ENCODE assay signal across 8 mouse cellular contexts in genomic region chrX:169994866-169995711, GRCm38 (mm10). TPM values are rescaled to one million over a fixed set of nuclear protein-coding genes. Genes with fewer than 3 reads are reported as not detected.
A peak's percentile ranks its signal among the peaks of the same experiment; 100 is the strongest.
DNase-seq lines count a peak whose midpoint lies in the region; ATAC-seq and TF ChIP-seq lines count a peak whose summit lies in the region.
"Not testable (repeated sequence)": the region's sequence is repeated elsewhere in the genome, so short reads cannot be mapped to it uniquely, and the experiment has no call there.

No protein-coding gene starts in this region.

- TF ChIP-seq EP300 in lung, postnatal 0 days (IDR thresholded peaks at IDR 0.05): not testable (repeated sequence)

- DNase-seq in A20 (ENCODE audit: low read depth, low spot score) (peak; percentile 73), NIH3T3 (ENCODE audit: low read depth) (peak; percentile 68)
- peak; percentile 14 for DNase-seq in embryo, embryonic 10 days (ENCODE audit: low spot score)
- DNase-seq in heart, adult 11 months: peak; percentile 98
- peak; percentile 9 for DNase-seq in kidney, postnatal 0 days (ENCODE audit: low spot score)
- peak; percentile 33 for DNase-seq in lung, postnatal 0 days (ENCODE audit: low spot score)
- DNase-seq in ovary, adult 18-20 months (ENCODE audit: low spot score): peak; percentile 44
- DNase-seq in thymus, postnatal 4 days: peak; percentile 17

- H3K9me3 ChIP-seq in kidney, postnatal 0 days (replicated peaks; ENCODE audit: low read length): not testable (repeated sequence)
- peaks cover 29% of the 10 kb centered on the region for H3K9me3 ChIP-seq in lung, postnatal 0 days (ENCODE audit: low read length)

- not testable (repeated sequence) for H3K36me3 ChIP-seq in kidney, postnatal 0 days (ENCODE audit: insufficient read depth, low read length); lung, postnatal 0 days (ENCODE audit: insufficient read depth, low read length)

- TF ChIP-seq CTCF in kidney, postnatal 0 days (IDR thresholded peaks at IDR 0.05; ENCODE audit: low read depth); lung, postnatal 0 days (IDR thresholded peaks at IDR 0.05): not testable (repeated sequence)

- not testable (repeated sequence) for ATAC-seq in kidney, postnatal 0 days (replicated peaks; ENCODE audit: low FRiP score, low read depth); lung, postnatal 0 days

- H3K4me1 ChIP-seq in kidney, postnatal 0 days (replicated peaks; ENCODE audit: insufficient read depth, low read length); lung, postnatal 0 days (ENCODE audit: insufficient read depth, low read depth, low read length): not testable (repeated sequence)

- H3K27ac ChIP-seq in kidney, postnatal 0 days; lung, postnatal 0 days (ENCODE audit: low read length): not testable (repeated sequence)

- H3K27me3 ChIP-seq in kidney, postnatal 0 days (ENCODE audit: insufficient read depth, low read length); lung, postnatal 0 days (replicated peaks; ENCODE audit: insufficient read depth, low read length): not testable (repeated sequence)

- not testable (repeated sequence) for H3K4me3 ChIP-seq in kidney, postnatal 0 days (replicated peaks; ENCODE audit: low read depth, low read length); lung, postnatal 0 days (ENCODE audit: low read depth, low read length)

- not testable (repeated sequence) for H3K9ac ChIP-seq in kidney, postnatal 0 days (ENCODE audit: low read depth, low read length); lung, postnatal 0 days (replicated peaks; ENCODE audit: low read depth)

- WGBS in kidney, postnatal 0 days: 40% methylated on average over 2 of the region's 2 CpGs
- WGBS in lung, postnatal 0 days: 39% methylated on average over 2 of the region's 2 CpGs

- H3K4me2 ChIP-seq in kidney, postnatal 0 days (ENCODE audit: low read length); lung, postnatal 0 days (replicated peaks; ENCODE audit: low read depth, low read length): not testable (repeated sequence)

RNA-seq across cellular contexts. Expression of gene Gm21887, which starts 14.4 kb away (rescaled TPM):
- 41.1 and 106 TPM in 2 replicates for polyA plus RNA-seq in kidney, postnatal 0 days (2015; fragmentation: Nextera tagmentation; extraction: Ambion mirVana)
- polyA plus RNA-seq in lung, postnatal 0 days (2015; fragmentation: Nextera tagmentation; extraction: Ambion mirVana): 90.2 and 116 TPM in 2 replicates

Comparison
In these comparisons a context has a peak if more than half of its experiments do, and no peak if none do; other contexts are left out.
1. DNase-seq: peak in every context shown above with its lines; median percentile 98 in heart, adult 11 months; 73 in A20; 68 in NIH3T3; 44 in ovary, adult 18-20 months; 33 in lung, postnatal 0 days; 17 in thymus, postnatal 4 days; 14 in embryo, embryonic 10 days; 9 in kidney, postnatal 0 days.